Comparison of ENCODE assay signal across 7 mouse cellular contexts in genomic region chr14:18238750-18239731, GRCm38 (mm10). TPM values are rescaled to one million over a fixed set of nuclear protein-coding genes. Genes with fewer than 3 reads are reported as not detected.
A peak's percentile ranks its signal among the peaks of the same experiment; 100 is the strongest.
DNase-seq lines count a peak whose midpoint lies in the region; ATAC-seq and TF ChIP-seq lines count a peak whose summit lies in the region.

TSS of gene Nr1d2 (minus strand) at chr14:18239127.

- intact Hi-C loops in left cerebral cortex, postnatal 4 days (cut with DNase I) = no loop called here

- 0 out of 2 replicates have a peak, but pooled peaks cover 6% of the 10 kb centered on the region for H3K9me3 ChIP-seq in embryonic facial prominence, embryonic 10.5 days
- no peaks in the 10 kb centered on the region for H3K9me3 ChIP-seq in intestine, postnatal 0 days (ENCODE audit: control insufficient read depth)
- no peaks in the 10 kb centered on the region for H3K9me3 ChIP-seq in midbrain, embryonic 12.5 days

- ATAC-seq in intestine, postnatal 0 days = peak; percentile 91
- ATAC-seq in midbrain, embryonic 12.5 days (ENCODE audit: low FRiP score, low read depth) = peak; percentile 91

- H3K4me2 ChIP-seq in intestine, postnatal 0 days (replicated peaks; ENCODE audit: low read depth) = peak within 1 kb of the TSS; percentile 81
- H3K4me2 ChIP-seq in midbrain, embryonic 12.5 days (replicated peaks) = peak within 1 kb of the TSS; percentile 77

- H3K36me3 ChIP-seq in embryonic facial prominence, embryonic 10.5 days (replicated peaks) = no peaks in the 10 kb centered on the region
- no peaks in the 10 kb centered on the region for H3K36me3 ChIP-seq in intestine, postnatal 0 days (ENCODE audit: control insufficient read depth, insufficient read depth)
- H3K36me3 ChIP-seq in midbrain, embryonic 12.5 days = no peaks in the 10 kb centered on the region
- H3K36me3 ChIP-seq in small intestine, adult 2 months (ENCODE audit: control insufficient read depth, insufficient read depth, low read length) = no peaks in the 10 kb centered on the region

- H3K9ac ChIP-seq in intestine, postnatal 0 days (ENCODE audit: low read depth, low read length) = peak within 1 kb of the TSS; percentile 82
- peak within 1 kb of the TSS; percentile 59 for H3K9ac ChIP-seq in midbrain, embryonic 12.5 days (replicated peaks)

- peak within 1 kb of the TSS; percentile 81 for H3K4me3 ChIP-seq in embryonic facial prominence, embryonic 10.5 days
- H3K4me3 ChIP-seq in intestine, postnatal 0 days (ENCODE audit: low read depth, low read length) = peak within 1 kb of the TSS; percentile 72
- peak within 1 kb of the TSS; percentile 76 for H3K4me3 ChIP-seq in midbrain, embryonic 12.5 days
- H3K4me3 ChIP-seq in small intestine, adult 2 months (ENCODE audit: low read depth, low read length) = peak within 1 kb of the TSS; percentile 87

- H3K4me1 ChIP-seq in embryonic facial prominence, embryonic 10.5 days = peaks cover 17% of the 10 kb centered on the region
- no peaks in the 10 kb centered on the region for H3K4me1 ChIP-seq in intestine, postnatal 0 days (replicated peaks; ENCODE audit: control insufficient read depth, insufficient read depth, low read length)
- no peaks in the 10 kb centered on the region for H3K4me1 ChIP-seq in midbrain, embryonic 12.5 days
- peaks cover 9% of the 10 kb centered on the region; the same call in 1 of the 2 replicates for H3K4me1 ChIP-seq in small intestine, adult 2 months (ENCODE audit: control insufficient read depth, insufficient read depth, insufficient read length, low read length)

- peak; percentile 76 for TF ChIP-seq POLR2A in small intestine, adult 2 months (IDR thresholded peaks at IDR 0.05; ENCODE audit: low read depth, low read length)

- peak within 1 kb of the TSS; percentile 89 for H3K27ac ChIP-seq in embryonic facial prominence, embryonic 10.5 days (replicated peaks)
- peak within 1 kb of the TSS; percentile 95 for H3K27ac ChIP-seq in intestine, postnatal 0 days (ENCODE audit: low read depth, low read length)
- peak within 1 kb of the TSS; percentile 60 for H3K27ac ChIP-seq in midbrain, embryonic 12.5 days (replicated peaks)
- H3K27ac ChIP-seq in small intestine, adult 2 months (ENCODE audit: insufficient read depth, low read depth, low read length) = peak within 1 kb of the TSS; percentile 99

- no peaks in the 10 kb centered on the region for H3K27me3 ChIP-seq in embryonic facial prominence, embryonic 10.5 days (replicated peaks; ENCODE audit: low read depth, poor library complexity, severe bottlenecking)
- H3K27me3 ChIP-seq in intestine, postnatal 0 days (replicated peaks; ENCODE audit: control insufficient read depth, insufficient read depth, low read length) = no peaks in the 10 kb centered on the region
- H3K27me3 ChIP-seq in midbrain, embryonic 12.5 days = no peaks in the 10 kb centered on the region
- no peaks in the 10 kb centered on the region for H3K27me3 ChIP-seq in small intestine, adult 2 months (ENCODE audit: control insufficient read depth, insufficient read depth, low read length)

- DNase-seq in adrenal gland, postnatal 10 days = peak; percentile 99
- peak; percentile 99 for DNase-seq in embryonic facial prominence, embryonic 10.5 days (ENCODE audit: low spot score)
- DNase-seq in gonadal fat pad, adult 2 months (ENCODE audit: low read depth) = peak; percentile 89
- DNase-seq in left cerebral cortex, postnatal 4 days = peak; percentile 99

- WGBS in embryonic facial prominence, embryonic 10.5 days = under 1% methylated on average over 61 of the region's 66 CpGs
- WGBS in intestine, postnatal 0 days = under 1% methylated on average over 66 of the region's 66 CpGs
- WGBS in midbrain, embryonic 12.5 days = under 1% methylated on average over 54 of the region's 66 CpGs
- WGBS in small intestine, adult 2 months = 1% methylated on average over 60 of the region's 66 CpGs

- peak; percentile 65 for TF ChIP-seq CTCF in intestine, postnatal 0 days (IDR thresholded peaks at IDR 0.05; ENCODE audit: low read depth)
- no peak for TF ChIP-seq CTCF in small intestine, adult 2 months (IDR thresholded peaks at IDR 0.05; ENCODE audit: extremely low read depth, insufficient read length, insufficient replicate concordance, low read depth, low read length)

RNA-seq across cellular contexts. Expression of gene Nr1d2, which starts in this region (rescaled TPM):
- total RNA-seq in adrenal gland, postnatal 10 days (2021) = 10 to 100 TPM; 32.3 to 51.7 TPM
- 4.3 and 4.7 TPM in 2 replicates for polyA plus RNA-seq in embryonic facial prominence, embryonic 10.5 days (2016; fragmentation: Nextera tagmentation; extraction: Ambion mirVana)
- polyA plus RNA-seq in gonadal fat pad, adult 2 months (2012; rRNA removed) = 13.5 and 22.5 TPM in 2 replicates
- 7.2 and 7.6 TPM in 2 replicates for polyA plus RNA-seq in intestine, postnatal 0 days (2015; fragmentation: Nextera tagmentation; extraction: Ambion mirVana)
- total RNA-seq in left cerebral cortex, postnatal 4 days (2021) = 10 to 100 TPM; 28.1 to 29.5 TPM
- 4.6 and 5.6 TPM in 2 replicates for polyA plus RNA-seq in midbrain, embryonic 12.5 days (2016; fragmentation: Nextera tagmentation; extraction: Ambion mirVana)
- 8.3 and 11.9 TPM in 2 replicates for polyA plus RNA-seq in small intestine, adult 2 months (2012; rRNA removed)

Comparison
In these comparisons a context has a peak if more than half of its experiments do, and no peak if none do; other contexts are left out.
1. Peak in every context shown above with its lines: DNase-seq, ATAC-seq, H3K4me3 ChIP-seq and H3K27ac ChIP-seq.